Comparison of ENCODE assay signal across 16 mouse cellular contexts in the genomic region with DNA sequence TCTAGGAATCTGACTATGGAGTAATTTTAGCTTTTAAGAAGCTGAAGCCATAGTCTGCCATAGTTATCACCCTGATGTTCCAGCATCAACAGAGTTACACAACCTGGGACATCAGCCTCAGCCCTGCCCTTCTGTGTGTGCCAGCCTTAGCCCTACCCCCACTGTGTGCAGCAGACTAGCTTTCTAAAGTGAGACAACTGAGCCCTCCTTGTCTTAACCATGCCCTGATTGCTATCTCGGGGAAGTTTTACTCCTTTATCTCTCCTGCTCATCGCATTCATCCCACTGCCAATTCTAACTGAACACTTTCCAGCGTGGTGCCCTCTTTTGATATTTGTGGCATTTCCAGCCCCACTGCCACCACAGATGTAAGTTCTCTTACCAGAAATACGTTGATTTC.
"Had no signal": no experiment of that assay in that cellular context is flagged by ENCODE, and none has a peak within 500 bp of the region (broad histone marks: within the 10 kb centered on the region; RNA-seq: fewer than 3 reads in every experiment).

No protein-coding gene starts in this region.

- H3K4me3 ChIP-seq: layer of hippocampus, adult 2 months; limb, embryonic 12.5 days; liver, embryonic 13.5 days; lung, embryonic 15.5 days; midbrain, embryonic 12.5 days; neural tube, embryonic 13.5 days had no signal

- H3K36me3 ChIP-seq: limb, embryonic 12.5 days; liver, embryonic 13.5 days; lung, embryonic 15.5 days; midbrain, embryonic 12.5 days; neural tube, embryonic 13.5 days had no signal

- H3K9me3 ChIP-seq: limb, embryonic 12.5 days; liver, embryonic 13.5 days; lung, embryonic 15.5 days; midbrain, embryonic 12.5 days; neural tube, embryonic 13.5 days had no signal

- ATAC-seq: intestine, embryonic 16.5 days; liver, postnatal 0 days; midbrain, embryonic 16.5 days had no signal

- H3K27ac ChIP-seq: kidney, postnatal 0 days; layer of hippocampus, adult 2 months; limb, embryonic 12.5 days; liver, embryonic 13.5 days; lung, embryonic 15.5 days; macrophage; midbrain, embryonic 12.5 days; neural tube, embryonic 13.5 days had no signal

- DNase-seq: kidney, adult 8-10 months; kidney, postnatal 4 days; liver; liver, embryonic 13.5 days; liver, postnatal 0 days; lung, postnatal 14 days; right cerebral cortex, postnatal 14 days had no signal

- H3K9ac ChIP-seq: limb, embryonic 12.5 days; liver, embryonic 13.5 days; liver, postnatal 0 days; lung, embryonic 15.5 days; midbrain, embryonic 12.5 days; neural tube, embryonic 13.5 days had no signal

- H3K4me1 ChIP-seq: limb, embryonic 12.5 days; liver, embryonic 13.5 days; lung, embryonic 15.5 days; midbrain, embryonic 12.5 days; neural tube, embryonic 13.5 days had no signal

- H3K27me3 ChIP-seq: limb, embryonic 12.5 days; liver, embryonic 13.5 days; lung, embryonic 15.5 days; midbrain, embryonic 12.5 days; neural tube, embryonic 13.5 days had no signal

- H3K4me2 ChIP-seq: limb, embryonic 12.5 days; liver, embryonic 13.5 days; lung, embryonic 15.5 days; midbrain, embryonic 12.5 days; neural tube, embryonic 13.5 days had no signal
